Mouse (Mus musculus): ENCODE measurements around the gene Mau2. TPM values are rescaled to one million over a fixed set of nuclear protein-coding genes. Genes with fewer than 3 reads are reported as not detected.

Gene Mau2
- polyA plus RNA-seq, 1 experiment from 2014 or later = 33.8 TPM

GRCm38 (mm10) chr8:69973063-69973441 is 69.5 kb downstream of the Mau2 start:
- no peak for ATAC-seq (replicated peaks; ENCODE audit: low FRiP score, low read depth)
- TF ChIP-seq CTCF (IDR thresholded peaks at IDR 0.05; ENCODE audit: low read depth) = no peak

GRCm38 (mm10) chr8:69970880-69971279 is 71.7 kb downstream of the Mau2 start:
- DNase-seq (ENCODE audit: low spot score) = no peak
- Histone ChIP-seq H3K27ac (no peak overlapping the region), H3K9me3 (replicated peaks; ENCODE audit: low read length) (no peaks in the 10 kb centered on the region), H3K9ac (ENCODE audit: low read depth, low read length) (0 out of 2 replicates have a peak overlapping the region, but pooled peaks have one; percentile 5), H3K4me3 (replicated peaks; ENCODE audit: low read depth, low read length) (no peak overlapping the region), H3K36me3 (ENCODE audit: insufficient read depth, low read length) (no peaks in the 10 kb centered on the region), H3K27me3 (ENCODE audit: insufficient read depth, low read length) (no peaks in the 10 kb centered on the region), H3K4me2 (ENCODE audit: low read length) (peak overlapping the region; percentile 25; the same call in 1 of the 2 replicates), H3K4me1 (replicated peaks; ENCODE audit: insufficient read depth, low read length) (peaks cover 10% of the 10 kb centered on the region; the same call in 1 of the 2 replicates)
- no peak for TF ChIP-seq CTCF (IDR thresholded peaks at IDR 0.05; ENCODE audit: low read depth)
- 80% methylated on average over 2 of the region's 2 CpGs for WGBS
- ATAC-seq (replicated peaks; ENCODE audit: low FRiP score, low read depth) = no peak

More at GRCm38 (mm10) chr8:69973063-69973441, 69.5 kb downstream of the Mau2 start:
- Histone ChIP-seq H3K9me3 (replicated peaks; ENCODE audit: low read length) (no peaks in the 10 kb centered on the region), H3K4me2 (ENCODE audit: low read length) (peak overlapping the region; percentile 87), H3K27me3 (ENCODE audit: insufficient read depth, low read length) (no peaks in the 10 kb centered on the region), H3K9ac (ENCODE audit: low read depth, low read length) (peak overlapping the region; percentile 97; the same call in 1 of the 2 replicates), H3K36me3 (ENCODE audit: insufficient read depth, low read length) (no peaks in the 10 kb centered on the region), H3K4me3 (replicated peaks; ENCODE audit: low read depth, low read length) (peak overlapping the region; percentile 100), H3K27ac (0 out of 2 replicates have a peak overlapping the region, but pooled peaks have one; percentile 92), H3K4me1 (replicated peaks; ENCODE audit: insufficient read depth, low read length) (peaks cover 10% of the 10 kb centered on the region; the same call in 1 of the 2 replicates)
- DNase-seq (ENCODE audit: low spot score) = no peak
- WGBS = 7% methylated on average over 7 of the region's 7 CpGs

- H3K4me3 ChIP-seq (replicated peaks; ENCODE audit: low read depth, low read length) = no peak overlapping the region
- H3K9me3 ChIP-seq (replicated peaks; ENCODE audit: low read length) = no peaks in the 10 kb centered on the region
- peaks cover 10% of the 10 kb centered on the region; the same call in 1 of the 2 replicates for H3K4me1 ChIP-seq (replicated peaks; ENCODE audit: insufficient read depth, low read length)
- 68% methylated on average over 4 of the region's 4 CpGs for WGBS
- ATAC-seq (replicated peaks; ENCODE audit: low FRiP score, low read depth) (no peak), DNase-seq (ENCODE audit: low spot score) (no peak)
- TF ChIP-seq CTCF (IDR thresholded peaks at IDR 0.05; ENCODE audit: low read depth) = no peak
- H3K9ac ChIP-seq (ENCODE audit: low read depth, low read length) = no peak overlapping the region
- no peak overlapping the region for H3K4me2 ChIP-seq (ENCODE audit: low read length)
- no peaks in the 10 kb centered on the region for H3K27me3 ChIP-seq (ENCODE audit: insufficient read depth, low read length)
- H3K36me3 ChIP-seq (ENCODE audit: insufficient read depth, low read length) = no peaks in the 10 kb centered on the region
- no peak overlapping the region for H3K27ac ChIP-seq
Observed at GRCm38 (mm10) chr8:69967291-69967933, 75.1 kb downstream of the Mau2 start.

Other genes starting within 250 kb of the Mau2 start
- gene Gmip, start 234.1 kb downstream of the Mau2 start, polyA plus RNA-seq (2015; fragmentation: Nextera tagmentation; extraction: Ambion mirVana) = 5.7 and 7.0 TPM in 2 replicates
- 0.58 and 0.94 TPM in 2 replicates for gene Lpar2, start 220.3 kb downstream of the Mau2 start, polyA plus RNA-seq (2015; fragmentation: Nextera tagmentation; extraction: Ambion mirVana)
- 7.7 and 8.3 TPM in 2 replicates for gene Pbx4, start 210.2 kb downstream of the Mau2 start, polyA plus RNA-seq (2015; fragmentation: Nextera tagmentation; extraction: Ambion mirVana)
- 0.69 and 0.75 TPM in 2 replicates for gene Cilp2, start 155.0 kb downstream of the Mau2 start, polyA plus RNA-seq (2015; fragmentation: Nextera tagmentation; extraction: Ambion mirVana)
- gene Tssk6, start 140.6 kb downstream of the Mau2 start, polyA plus RNA-seq (2015; fragmentation: Nextera tagmentation; extraction: Ambion mirVana) = 3.8 and 4.0 TPM in 2 replicates
- 288 and 310 TPM in 2 replicates for gene Ndufa13, start 140.2 kb downstream of the Mau2 start, polyA plus RNA-seq (2015; fragmentation: Nextera tagmentation; extraction: Ambion mirVana)
- gene Yjefn3, start 140.0 kb downstream of the Mau2 start, polyA plus RNA-seq (2015; fragmentation: Nextera tagmentation; extraction: Ambion mirVana) = 4.8 and 5.2 TPM in 2 replicates
- 41.7 and 49.5 TPM in 2 replicates for gene Gatad2a, start 46.4 kb downstream of the Mau2 start, polyA plus RNA-seq (2015; fragmentation: Nextera tagmentation; extraction: Ambion mirVana)
- gene Sugp1, start 79 bp upstream of the Mau2 start, polyA plus RNA-seq (2015; fragmentation: Nextera tagmentation; extraction: Ambion mirVana) = 33.2 and 34.4 TPM in 2 replicates
- 0.71 and 1.1 TPM in 2 replicates for gene Tm6sf2, start 30.2 kb upstream of the Mau2 start, polyA plus RNA-seq (2015; fragmentation: Nextera tagmentation; extraction: Ambion mirVana)
- gene Hapln4, start 40.7 kb upstream of the Mau2 start, polyA plus RNA-seq (2015; fragmentation: Nextera tagmentation; extraction: Ambion mirVana) = not detected in 2 replicates
- gene Ncan, start 78.1 kb upstream of the Mau2 start, polyA plus RNA-seq (2015; fragmentation: Nextera tagmentation; extraction: Ambion mirVana) = 0.03 TPM in 2 replicates
- gene Nr2c2ap, start 88.6 kb upstream of the Mau2 start, polyA plus RNA-seq (2015; fragmentation: Nextera tagmentation; extraction: Ambion mirVana) = 30.1 and 34.1 TPM in 2 replicates
- 13.4 and 13.7 TPM in 2 replicates for gene Rfxank, start 96.4 kb upstream of the Mau2 start, polyA plus RNA-seq (2015; fragmentation: Nextera tagmentation; extraction: Ambion mirVana)
- 48.3 and 49.3 TPM in 2 replicates for gene Borcs8, start 96.8 kb upstream of the Mau2 start, polyA plus RNA-seq (2015; fragmentation: Nextera tagmentation; extraction: Ambion mirVana)
- 0.28 and 0.37 TPM in 2 replicates for gene Mef2b, start 97.0 kb upstream of the Mau2 start, polyA plus RNA-seq (2015; fragmentation: Nextera tagmentation; extraction: Ambion mirVana)
- gene Tmem161a, start 129.6 kb upstream of the Mau2 start, polyA plus RNA-seq (2015; fragmentation: Nextera tagmentation; extraction: Ambion mirVana) = 52.3 and 62.4 TPM in 2 replicates
- gene Slc25a42, start 169.6 kb upstream of the Mau2 start, polyA plus RNA-seq (2015; fragmentation: Nextera tagmentation; extraction: Ambion mirVana) = 5.6 TPM in 2 replicates
- 14.0 and 17.1 TPM in 2 replicates for gene Sugp2, start 191.5 kb upstream of the Mau2 start, polyA plus RNA-seq (2015; fragmentation: Nextera tagmentation; extraction: Ambion mirVana)
- gene Armc6, start 191.7 kb upstream of the Mau2 start, polyA plus RNA-seq (2015; fragmentation: Nextera tagmentation; extraction: Ambion mirVana) = 14.1 and 16.7 TPM in 2 replicates
- gene Homer3, start 240.1 kb upstream of the Mau2 start, polyA plus RNA-seq (2015; fragmentation: Nextera tagmentation; extraction: Ambion mirVana) = 48.9 and 50.0 TPM in 2 replicates